Mouse (Mus musculus) erythroblast, adult 5-6 weeks (primary cell): Measurements from ENCODE around the gene Galnt9. TPM values are rescaled to one million over a fixed set of nuclear protein-coding genes. Genes with fewer than 3 reads are reported as not detected.

Experiments
- ATAC-seq: replicated peaks from 2 replicates; pipeline ENCODE4 v1.8.0; 2016; ENCODE audit warnings: moderate number of reproducible peaks, mild to moderate bottlenecking, moderate TSS enrichment, inconsistent platforms; ENCODE audit not compliant: poor library complexity, low FRiP score, severe bottlenecking
- total RNA-seq, 2 experiments: library from RNA; stranded (forward) in 1 of 2; stranded (reverse) in 1 of 2; fragments of 150-400 nt in 1 of 2; fragments of 200-764, 138-1000 nt in 1 of 2; gene quantifications; 2 replicates each; pipeline versions ENCODE4 v1.2.3 to v1.2.4; 2015 to 2017; ENCODE audit warnings: low replicate concordance in 2 of 2

The Galnt9 gene
- total RNA-seq, 2 experiments from 2014 or later = 4.0 to 5.0 TPM

GRCm38 (mm10) chr5:110579296-110579695 lies 35.1 kb downstream of the Galnt9 start:
- no peak for ATAC-seq

GRCm38 (mm10) chr5:110580569-110581239 lies 36.5 kb downstream of the Galnt9 start:
- no peak for ATAC-seq

- ATAC-seq = no peak
Observed at GRCm38 (mm10) chr5:110582647-110583538, 38.7 kb downstream of the Galnt9 start.

GRCm38 (mm10) chr5:110587467-110587866 lies 43.3 kb downstream of the Galnt9 start:
- no peak for ATAC-seq

GRCm38 (mm10) chr5:110589833-110590232 lies 45.7 kb downstream of the Galnt9 start:
- no peak for ATAC-seq

GRCm38 (mm10) chr5:110594465-110594864 lies 50.3 kb downstream of the Galnt9 start:
- ATAC-seq = no peak

GRCm38 (mm10) chr5:110595341-110595740 lies 51.2 kb downstream of the Galnt9 start:
- ATAC-seq = no peak

- no peak for ATAC-seq
Observed at GRCm38 (mm10) chr5:110596086-110596780, 52.1 kb downstream of the Galnt9 start.

- no peak for ATAC-seq
Observed at GRCm38 (mm10) chr5:110597502-110597901, 53.3 kb downstream of the Galnt9 start.

GRCm38 (mm10) chr5:110598298-110599095 lies 54.3 kb downstream of the Galnt9 start:
- ATAC-seq = no peak

GRCm38 (mm10) chr5:110603016-110603685 lies 59.0 kb downstream of the Galnt9 start:
- no peak for ATAC-seq

GRCm38 (mm10) chr5:110604311-110604710 lies 60.2 kb downstream of the Galnt9 start:
- no peak for ATAC-seq

- no peak for ATAC-seq
Observed at GRCm38 (mm10) chr5:110605531-110606221, 61.5 kb downstream of the Galnt9 start.

- no peak for ATAC-seq
Observed at GRCm38 (mm10) chr5:110607767-110608166, 63.6 kb downstream of the Galnt9 start.

- ATAC-seq = no peak
Observed at GRCm38 (mm10) chr5:110608336-110608735, 64.2 kb downstream of the Galnt9 start.

GRCm38 (mm10) chr5:110608941-110609340 lies 64.8 kb downstream of the Galnt9 start:
- ATAC-seq = no peak

GRCm38 (mm10) chr5:110609425-110609824 lies 65.3 kb downstream of the Galnt9 start:
- ATAC-seq = no peak

- no peak for ATAC-seq
Observed at GRCm38 (mm10) chr5:110609868-110610267, 65.7 kb downstream of the Galnt9 start.

GRCm38 (mm10) chr5:110610484-110610883 lies 66.3 kb downstream of the Galnt9 start:
- no peak for ATAC-seq
